Mouse (Mus musculus) gastrocnemius, adult 2 months (tissue): Measurements from ENCODE around the gene Lman1l. TPM values are rescaled to one million over a fixed set of nuclear protein-coding genes. Genes with fewer than 3 reads are reported as not detected.

Experiments used
- DNase-seq: peaks from one replicate; pipeline ENCODE4 v3.0.0; 2022
- H3K27ac ChIP-seq: fragments of 200-600 bp; 2 replicates; pipeline ENCODE4 v1.8.1; 2022; ENCODE audit warnings: mild to moderate bottlenecking
- H3K4me3 ChIP-seq: fragments of 200-600 bp; 2 replicates; pipeline ENCODE4 v1.8.1; 2022; ENCODE audit warnings: mild to moderate bottlenecking, moderate library complexity
- CTCF ChIP-seq: fragments of 200-600 bp; IDR thresholded peaks from 2 replicates; pipeline ENCODE4 v1.8.1; 2022; ENCODE audit warnings: antibody characterized with exemption, mild to moderate bottlenecking, moderate library complexity
- intact Hi-C: fragments of 180-260 bp; cut with DNase I; formaldehyde crosslinking; loops from one replicate; pipeline ENCODE4 v1.15.1; 2025
- total RNA-seq, 2 experiments: library from RNA; stranded (reverse); gene quantifications; 2 replicates each; pipeline ENCODE4 v1.2.3; 2021

The Lman1l gene
- total RNA-seq, 2 experiments from 2014 or later: not detected

- no peak overlapping the region for H3K27ac ChIP-seq
- TF ChIP-seq CTCF: no peak
Measured at GRCm38 (mm10) chr9:57584991-57585390, 35.6 kb downstream of the Lman1l start.

GRCm38 (mm10) chr9:57577144-57577849 lies 43.3 kb downstream of the Lman1l start:
- H3K27ac ChIP-seq: peak overlapping the region; percentile 46

More at GRCm38 (mm10) chr9:57584991-57585390, 35.6 kb downstream of the Lman1l start:
- no peak for DNase-seq
- intact Hi-C loops: no loop called here
- no peak overlapping the region for H3K4me3 ChIP-seq

GRCm38 (mm10) chr9:57575577-57575976 lies 45.0 kb downstream of the Lman1l start:
- intact Hi-C loops: no loop called here
- Histone ChIP-seq H3K27ac (peak overlapping the region; percentile 3), H3K4me3 (no peak overlapping the region)
- no peak for DNase-seq
- no peak for TF ChIP-seq CTCF

More at GRCm38 (mm10) chr9:57577144-57577849, 43.3 kb downstream of the Lman1l start:
- TF ChIP-seq CTCF: no peak
- DNase-seq: no peak
- no peak overlapping the region for H3K4me3 ChIP-seq
- intact Hi-C loops: no loop called here

- Histone ChIP-seq H3K27ac (peak overlapping the region; percentile 75), H3K4me3 (no peak overlapping the region)
- intact Hi-C loops: no loop called here
- no peak for TF ChIP-seq CTCF
- peak; percentile 57 for DNase-seq
Measured at GRCm38 (mm10) chr9:57574397-57574796, 46.2 kb downstream of the Lman1l start.

GRCm38 (mm10) chr9:57568500-57568899 lies 52.1 kb downstream of the Lman1l start:
- no peak for TF ChIP-seq CTCF
- Histone ChIP-seq H3K27ac (peak overlapping the region; percentile 85), H3K4me3 (peak overlapping the region; percentile 29; the same call in 1 of the 2 replicates)
- intact Hi-C loops: no loop called here
- peak; percentile 82 for DNase-seq

GRCm38 (mm10) chr9:57566846-57567245 lies 53.7 kb downstream of the Lman1l start:
- peak overlapping the region; percentile 85 for H3K27ac ChIP-seq
- DNase-seq: no peak
- H3K4me3 ChIP-seq: no peak overlapping the region
- intact Hi-C loops: no loop called here
- peak; percentile 37 for TF ChIP-seq CTCF

- Histone ChIP-seq H3K27ac (peak overlapping the region; percentile 85), H3K4me3 (peak overlapping the region; percentile 38)
- no peak for TF ChIP-seq CTCF
- DNase-seq: peak; percentile 62
- intact Hi-C loops: no loop called here
Measured at GRCm38 (mm10) chr9:57565741-57566221, 54.8 kb downstream of the Lman1l start.

GRCm38 (mm10) chr9:57564609-57565008 lies 56.0 kb downstream of the Lman1l start:
- intact Hi-C loops: no loop called here
- TF ChIP-seq CTCF: no peak
- Histone ChIP-seq H3K27ac (peak overlapping the region; percentile 85), H3K4me3 (no peak overlapping the region)
- DNase-seq: no peak

GRCm38 (mm10) chr9:57562896-57563372 lies 57.6 kb downstream of the Lman1l start:
- Histone ChIP-seq H3K27ac (peak overlapping the region; percentile 97), H3K4me3 (peak overlapping the region; percentile 85)
- peak; percentile 67 for DNase-seq
- TF ChIP-seq CTCF: no peak
- intact Hi-C loops: loop anchor here (1.0 to 2.0 kb wide), 2 partner anchors 14 to 40 kb away; no protein-coding TSS in a partner anchor

GRCm38 (mm10) chr9:57561711-57562099 lies 58.9 kb downstream of the Lman1l start:
- intact Hi-C loops: loop anchor here (2.0 kb wide), 1 partner anchor 13 kb away; no protein-coding TSS in a partner anchor
- Histone ChIP-seq H3K4me3 (peak overlapping the region; percentile 85), H3K27ac (peak overlapping the region; percentile 97)
- DNase-seq: peak; percentile 71
- no peak for TF ChIP-seq CTCF

GRCm38 (mm10) chr9:57560861-57561710 lies 59.5 kb downstream of the Lman1l start, which contains the start of gene Scamp2:
Gene Scamp2, plus strand, starts transcription at chr9:57560943.
- H3K4me3 ChIP-seq: peak within 1 kb of the TSS; percentile 85
- intact Hi-C loops: no loop called here
- peak; percentile 29 for TF ChIP-seq CTCF
- H3K27ac ChIP-seq: peak within 1 kb of the TSS; percentile 97
- DNase-seq: peak; percentile 96

- TF ChIP-seq CTCF: no peak
- peak overlapping the region; percentile 97 for H3K27ac ChIP-seq
- intact Hi-C loops: no loop called here
- no peak for DNase-seq
- H3K4me3 ChIP-seq: peak overlapping the region; percentile 85
Measured at GRCm38 (mm10) chr9:57560263-57560662, 60.3 kb downstream of the Lman1l start.
